Mouse (Mus musculus): ENCODE measurements around the gene Stap2.

Stap2 gene

DNA sequence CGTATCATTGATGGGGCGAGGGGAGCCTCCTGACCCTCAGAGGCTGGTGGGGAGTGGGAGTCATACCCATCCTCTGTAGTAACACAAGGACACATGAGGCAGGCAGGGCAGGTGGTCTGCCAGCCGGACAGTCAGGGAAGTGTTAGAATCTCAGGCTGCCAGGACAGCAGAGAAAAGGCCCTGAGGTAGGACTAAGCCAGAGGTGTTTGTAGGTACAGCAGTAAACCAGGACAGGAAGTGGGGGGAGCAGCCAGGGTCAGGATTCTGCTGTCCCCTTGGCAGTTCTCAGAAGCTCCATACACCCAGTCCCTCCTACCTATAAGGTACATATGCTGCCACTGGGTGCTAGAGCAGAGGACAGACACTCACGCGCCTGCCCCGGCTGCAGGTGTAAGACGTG is 43.8 kb downstream of the Stap2 start:
- no peak for DNase-seq (ENCODE audit: extremely low read depth, insufficient read length, low spot score)

GRCm38 (mm10) chr17:55960791-55961190 is 44.6 kb downstream of the Stap2 start:
- DNase-seq (ENCODE audit: extremely low read depth, insufficient read length, low spot score): no peak

DNA sequence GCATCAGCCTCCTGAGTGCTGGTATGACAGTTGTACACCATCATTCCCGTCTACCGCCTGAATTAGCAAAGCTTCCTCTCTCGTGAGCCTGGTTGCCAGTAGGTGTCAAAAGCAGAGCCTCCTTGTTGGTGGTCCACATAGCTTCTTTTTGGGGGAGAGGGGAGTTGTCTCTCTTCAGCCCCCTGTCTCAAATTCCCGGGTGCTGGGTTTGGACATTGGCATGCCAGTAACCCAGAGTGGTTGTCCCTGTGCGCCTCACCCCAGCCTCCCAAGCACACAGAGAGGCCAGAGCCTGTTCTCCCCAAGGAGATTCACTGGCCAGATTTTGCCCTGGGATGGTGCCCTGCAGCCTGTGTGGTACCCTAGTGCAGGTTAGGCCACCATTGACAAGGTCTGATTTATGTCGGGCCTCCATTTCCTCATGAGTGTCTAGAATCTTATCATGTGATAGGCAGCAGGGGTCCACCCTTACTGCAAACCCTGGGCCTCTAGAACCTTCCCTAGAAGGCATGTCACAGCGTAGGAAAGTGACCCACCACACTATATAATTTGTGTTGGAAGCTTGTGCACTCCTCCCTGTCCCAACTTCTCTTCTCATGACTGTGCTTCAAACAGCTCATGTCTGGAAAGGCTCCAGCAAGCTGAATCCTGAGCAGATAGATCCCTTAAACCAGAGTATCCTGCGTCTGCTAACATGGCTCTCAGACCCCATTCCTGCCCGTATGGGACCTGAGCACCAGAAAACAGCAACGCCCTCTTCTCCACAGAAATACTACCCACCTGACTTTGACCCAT is 45.2 kb downstream of the Stap2 start:
- DNase-seq (ENCODE audit: extremely low read depth, insufficient read length, low spot score): no peak

DNA sequence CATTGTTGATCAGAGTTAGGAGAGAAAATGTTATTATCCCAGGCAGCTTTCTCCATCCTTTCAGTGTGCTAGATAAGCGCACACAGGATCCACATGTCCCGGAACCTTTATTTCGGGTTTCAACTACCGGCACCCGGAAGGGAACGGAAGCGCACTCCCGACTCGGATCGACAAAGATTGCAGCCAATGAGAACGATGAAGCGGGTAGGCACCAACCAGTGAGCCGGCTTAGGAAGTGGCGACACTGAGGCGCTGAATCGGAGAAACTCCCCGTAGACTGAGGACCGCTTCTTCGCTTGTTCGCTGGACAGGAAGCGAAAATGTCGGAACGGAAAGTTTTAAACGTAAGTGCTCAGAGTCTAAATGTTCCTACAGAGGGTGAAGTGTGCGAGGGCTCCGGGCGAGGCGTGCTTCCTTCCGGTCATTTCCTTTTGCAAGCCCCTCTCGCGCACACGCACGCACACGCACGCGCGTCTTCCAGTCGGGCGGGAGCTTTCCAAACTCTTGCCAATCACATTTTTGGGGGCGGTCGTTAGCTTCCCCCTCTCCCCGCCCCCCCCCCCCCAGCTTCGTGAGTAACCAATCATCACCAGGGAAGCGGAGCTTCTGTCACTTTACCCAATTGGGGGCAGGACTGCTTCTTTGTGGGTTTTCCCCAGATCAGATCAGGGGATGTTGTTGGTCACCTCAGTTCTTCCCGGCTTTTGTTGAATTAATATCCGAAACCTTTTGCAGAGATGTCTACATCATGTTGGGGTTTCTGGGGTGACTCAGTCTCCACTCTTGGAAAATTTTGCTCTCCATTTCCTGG is 46.3 kb downstream of the Stap2 start, which contains the start of gene Yju2:
Yju2 (plus strand) TSS at position 182 of the 811 bp plus-strand sequence.
- DNase-seq (ENCODE audit: extremely low read depth, insufficient read length, low spot score): peak; percentile 95

- DNase-seq (ENCODE audit: extremely low read depth, insufficient read length, low spot score): no peak
These were observed 46.8 kb downstream of the Stap2 start for GRCm38 (mm10) chr17:55958584-55958886.

- DNase-seq (ENCODE audit: extremely low read depth, insufficient read length, low spot score): no peak
These were observed 47.4 kb downstream of the Stap2 start for GRCm38 (mm10) chr17:55957726-55958583.

DNA sequence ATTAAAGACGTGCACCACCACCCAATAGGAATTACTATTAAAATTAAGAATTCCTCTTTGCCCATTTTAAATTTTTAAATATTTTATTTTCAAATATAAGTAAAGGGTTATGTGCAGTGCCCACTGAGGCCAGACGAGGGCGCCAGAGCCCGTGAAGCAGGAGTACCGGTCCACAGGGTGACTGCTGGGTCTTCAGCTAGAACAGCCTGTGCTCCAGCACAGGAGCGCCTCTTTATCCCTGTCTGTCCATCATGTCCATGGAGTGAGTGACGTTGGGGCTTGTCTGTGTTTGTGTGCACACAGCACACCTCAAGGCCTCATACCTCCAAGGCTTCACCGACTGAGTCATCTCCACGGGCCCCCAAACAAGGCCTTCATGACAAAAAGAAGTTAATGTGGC is 48.2 kb downstream of the Stap2 start:
- DNase-seq (ENCODE audit: extremely low read depth, insufficient read length, low spot score): peak; percentile 63

GRCm38 (mm10) chr17:55956591-55956990 is 48.8 kb downstream of the Stap2 start:
- no peak for DNase-seq (ENCODE audit: extremely low read depth, insufficient read length, low spot score)

- no peak for DNase-seq (ENCODE audit: extremely low read depth, insufficient read length, low spot score)
These were observed 49.3 kb downstream of the Stap2 start for GRCm38 (mm10) chr17:55956129-55956528.

GRCm38 (mm10) chr17:55954229-55954628 is 51.2 kb downstream of the Stap2 start:
- DNase-seq (ENCODE audit: extremely low read depth, insufficient read length, low spot score): no peak

DNA sequence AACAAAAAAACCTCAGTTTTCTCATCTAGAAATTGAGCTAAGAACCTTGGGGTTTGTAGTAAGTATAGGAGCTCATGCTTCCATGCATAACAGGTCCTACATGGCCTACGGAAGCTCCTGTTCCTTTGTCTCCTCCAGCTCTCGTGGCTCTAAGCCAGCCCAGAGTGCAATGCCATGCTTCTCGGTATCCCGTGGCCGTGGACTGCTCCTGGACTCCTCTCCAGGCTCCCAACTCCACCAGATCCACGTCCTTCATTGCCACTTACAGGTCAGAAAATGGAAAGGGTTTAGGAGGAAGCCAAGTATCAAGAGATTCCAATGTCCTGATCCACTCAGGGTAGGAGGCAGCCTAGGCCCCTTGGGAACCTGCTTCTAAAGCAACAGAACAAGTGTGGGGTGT is 51.6 kb downstream of the Stap2 start:
- no peak for DNase-seq (ENCODE audit: extremely low read depth, insufficient read length, low spot score)

- no peak for DNase-seq (ENCODE audit: extremely low read depth, insufficient read length, low spot score)
These were observed 52.8 kb downstream of the Stap2 start, which contains the start of gene Ebi3 for GRCm38 (mm10) chr17:55952447-55953027. TSS of gene Ebi3 (plus strand) at chr17:55952640.

- no peak for DNase-seq (ENCODE audit: extremely low read depth, insufficient read length, low spot score)
These were observed 53.3 kb downstream of the Stap2 start for GRCm38 (mm10) chr17:55952041-55952440.

- DNase-seq (ENCODE audit: extremely low read depth, insufficient read length, low spot score): no peak
These were observed 54.8 kb downstream of the Stap2 start for GRCm38 (mm10) chr17:55950601-55951000.

GRCm38 (mm10) chr17:55949400-55949799 is 56.0 kb downstream of the Stap2 start, which contains the start of gene Zfp119b:
TSS of gene Zfp119b (minus strand) at chr17:55949500.
- no peak for DNase-seq (ENCODE audit: extremely low read depth, insufficient read length, low spot score)

DNA sequence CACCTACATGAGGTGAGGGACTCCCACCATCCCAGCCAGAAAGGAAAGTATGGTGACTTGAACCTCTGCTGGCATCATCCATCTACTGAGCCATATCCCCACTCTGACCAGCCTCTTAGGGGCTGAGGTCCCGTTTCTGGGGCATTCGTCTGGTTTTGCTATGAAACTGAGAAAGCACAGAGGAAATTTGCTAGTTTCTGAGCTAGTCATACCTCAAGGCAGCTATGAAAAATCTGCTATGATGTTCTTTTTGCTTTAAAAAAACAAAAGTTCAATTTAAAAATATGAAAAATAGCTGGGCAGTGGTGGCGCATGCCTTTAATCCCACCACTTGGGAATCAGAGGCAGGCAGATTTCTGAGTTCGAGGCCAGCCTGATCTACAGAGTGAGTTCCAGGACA is 56.7 kb downstream of the Stap2 start:
- no peak for DNase-seq (ENCODE audit: extremely low read depth, insufficient read length, low spot score)
